Mouse (Mus musculus): ENCODE measurements around the gene Olfr866.

Olfr866 gene

DNA sequence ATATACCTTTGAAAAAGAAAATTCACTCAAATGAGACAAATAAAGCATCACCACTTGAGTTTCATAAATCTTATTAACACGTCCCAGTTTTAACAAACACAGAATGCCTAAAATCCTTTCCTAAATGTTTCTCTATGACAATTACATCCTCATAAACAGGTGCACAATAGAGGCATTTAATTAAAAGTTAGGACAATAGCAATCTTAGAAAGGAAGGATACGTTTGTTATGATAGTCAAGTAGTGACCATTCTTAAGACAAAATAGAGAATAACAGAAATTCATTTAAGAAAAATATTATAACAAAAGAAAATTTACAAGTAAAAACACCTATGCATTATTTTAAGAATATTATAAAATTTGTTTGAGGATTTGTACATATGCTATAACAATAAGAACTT is at the start of gene Olfr866:
Gene Olfr866 (minus strand): TSS at position 101 of the 400 bp plus-strand sequence.
- no peak for DNase-seq (ENCODE audit: extremely low read depth, insufficient read length, low spot score)

DNA sequence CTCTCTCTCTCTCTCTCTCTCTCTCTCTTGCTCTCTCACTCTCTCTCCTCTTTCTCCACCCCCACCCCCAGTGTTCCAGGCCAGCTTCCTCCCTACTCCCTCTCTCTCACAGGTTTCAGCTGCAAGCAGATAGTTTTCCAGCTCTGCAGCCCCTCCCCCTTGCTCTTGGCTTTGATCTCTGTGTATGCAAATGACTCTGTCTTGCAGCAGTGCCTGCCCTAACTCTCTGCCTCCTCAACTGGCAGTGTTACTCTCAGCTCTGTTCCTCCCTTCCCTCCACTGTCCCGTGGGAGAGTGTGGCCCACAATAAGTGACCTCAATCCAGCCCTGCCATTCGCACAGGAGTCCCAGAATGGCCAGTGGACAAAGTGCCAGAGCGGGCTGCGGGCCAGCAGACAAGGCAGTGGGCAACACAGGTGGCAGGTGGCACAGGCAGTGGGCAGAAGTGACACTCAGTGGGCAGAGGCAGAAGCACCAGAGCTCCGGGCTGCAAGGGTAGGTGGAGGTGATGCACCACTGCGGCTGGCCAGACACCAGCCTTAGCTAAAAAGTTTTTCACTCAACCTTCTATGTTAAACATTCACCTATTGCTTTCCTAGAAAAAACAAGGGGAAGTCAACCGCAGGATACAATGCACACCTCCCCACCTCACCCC is 45.8 kb upstream of the Olfr866 start:
- DNase-seq (ENCODE audit: extremely low read depth, insufficient read length, low spot score) = no peak

DNA sequence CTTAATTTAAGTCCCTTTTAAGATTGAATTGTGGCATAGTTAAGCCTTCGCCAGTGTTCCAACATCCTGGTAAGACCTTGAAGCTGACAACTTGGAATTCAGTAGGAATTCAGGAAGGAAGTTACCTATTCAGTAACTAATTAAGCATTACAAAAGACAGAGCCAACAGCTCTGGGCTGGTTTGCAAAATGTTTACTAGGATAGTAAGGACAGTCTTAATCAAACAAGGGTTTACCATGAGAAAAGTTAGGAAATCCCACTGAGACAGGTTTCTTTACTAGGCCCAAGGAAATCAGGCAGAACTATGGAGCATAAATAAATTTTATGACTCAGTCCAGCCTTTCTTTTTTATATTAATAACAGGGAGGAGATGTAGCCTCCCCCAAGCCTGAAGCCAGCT is 43.5 kb upstream of the Olfr866 start:
- no peak for DNase-seq (ENCODE audit: extremely low read depth, insufficient read length, low spot score)

DNA sequence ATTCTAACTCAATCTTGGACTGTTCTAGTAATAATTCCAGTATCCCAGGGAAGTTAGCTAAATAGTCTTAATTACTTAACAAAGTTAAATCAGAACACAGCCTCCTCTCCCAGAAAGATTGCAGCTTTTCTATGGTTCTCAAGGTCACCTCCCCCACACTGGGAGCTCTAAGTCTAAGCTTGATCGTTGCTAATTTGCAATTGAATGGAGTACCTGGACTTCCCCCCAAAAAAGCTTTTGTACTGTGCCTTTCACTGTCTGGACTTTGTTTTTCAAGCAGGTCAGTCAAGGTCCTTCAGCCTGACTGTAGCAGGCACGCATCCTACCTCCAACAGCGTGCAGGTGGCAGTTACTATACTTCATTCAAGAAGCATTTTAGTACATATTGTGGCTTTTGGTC is 42.4 kb upstream of the Olfr866 start:
- no peak for DNase-seq (ENCODE audit: extremely low read depth, insufficient read length, low spot score)

DNA sequence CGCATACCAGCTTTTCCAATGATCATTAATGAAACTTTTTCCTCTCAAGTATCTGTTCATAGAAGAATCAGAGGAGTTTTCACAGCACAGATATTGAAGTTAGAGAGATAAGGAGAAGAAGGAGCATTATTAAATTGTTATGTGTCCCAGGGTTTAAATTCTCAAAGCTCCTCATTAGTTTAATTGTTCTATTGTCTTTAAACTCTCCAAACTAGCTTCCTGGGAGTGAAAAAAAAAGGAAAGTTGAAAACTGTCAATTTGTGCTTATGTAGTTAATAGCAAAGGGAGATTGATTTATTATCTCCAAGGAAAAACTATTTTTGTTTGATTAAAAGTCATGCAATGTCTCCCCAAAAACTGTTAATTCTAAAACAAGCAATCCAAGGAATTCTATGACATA is 29.6 kb upstream of the Olfr866 start, which contains the start of gene Olfr867:
Gene Olfr867 (minus strand): TSS at position 101 of the 400 bp plus-strand sequence.
- no peak for DNase-seq (ENCODE audit: extremely low read depth, insufficient read length, low spot score)

DNA sequence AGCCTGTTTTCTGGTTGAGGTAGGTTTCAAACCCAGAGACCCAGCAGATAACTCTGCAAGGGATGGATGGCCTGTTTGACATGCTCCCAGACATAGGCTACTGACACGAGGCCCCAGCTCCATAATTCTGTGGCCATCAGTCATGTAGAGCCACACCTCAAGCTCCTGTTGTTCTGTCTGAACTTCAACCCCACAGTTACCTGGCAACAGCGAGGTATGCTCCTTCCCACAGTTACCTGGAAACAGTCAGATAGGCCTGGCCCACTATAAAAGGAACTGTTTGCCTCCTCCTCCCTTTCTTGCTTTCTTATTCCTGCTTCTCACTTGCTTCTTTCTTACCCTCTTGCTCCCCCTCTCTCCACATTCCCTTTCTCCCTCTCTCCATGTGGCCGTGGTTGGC is 20.1 kb upstream of the Olfr866 start:
- DNase-seq (ENCODE audit: extremely low read depth, insufficient read length, low spot score) = no peak

Measured in 3134 (cell line).